Mouse (Mus musculus): ENCODE measurements around the gene Trak1.
A peak's percentile ranks its signal among the peaks of the same experiment; 100 is the strongest.

Trak1 gene

GRCm38 (mm10) chr9:121297171-121298064 is at the start of gene Trak1:
Gene Trak1 (plus strand): TSS chr9:121297502.
- DNase-seq (ENCODE audit: low spot score in 2 of 2) = no peak

- DNase-seq (ENCODE audit: low spot score in 2 of 2) = peak; percentile 53 to 63
These were observed 49.1 kb upstream of the Trak1 start for GRCm38 (mm10) chr9:121247956-121248775.

- no peak for DNase-seq (ENCODE audit: low spot score in 2 of 2)
These were observed 47.5 kb upstream of the Trak1 start for GRCm38 (mm10) chr9:121249805-121250204.

GRCm38 (mm10) chr9:121250854-121251253 is 46.4 kb upstream of the Trak1 start:
- DNase-seq (ENCODE audit: low spot score in 2 of 2) = no peak

GRCm38 (mm10) chr9:121253983-121254382 is 43.3 kb upstream of the Trak1 start:
- DNase-seq (ENCODE audit: low spot score in 2 of 2) = no peak

- DNase-seq (ENCODE audit: low spot score in 2 of 2) = no peak
These were observed 42.5 kb upstream of the Trak1 start for GRCm38 (mm10) chr9:121254761-121255160.

GRCm38 (mm10) chr9:121257106-121257505 is 40.2 kb upstream of the Trak1 start:
- DNase-seq (ENCODE audit: low spot score in 2 of 2) = no peak

GRCm38 (mm10) chr9:121265307-121265706 is 32.0 kb upstream of the Trak1 start:
- DNase-seq (ENCODE audit: low spot score in 2 of 2) = no peak

GRCm38 (mm10) chr9:121271149-121271548 is 26.2 kb upstream of the Trak1 start:
- no peak for DNase-seq (ENCODE audit: low spot score in 2 of 2)

GRCm38 (mm10) chr9:121271561-121271960 is 25.7 kb upstream of the Trak1 start:
- no peak for DNase-seq (ENCODE audit: low spot score in 2 of 2)

- no peak for DNase-seq (ENCODE audit: low spot score in 2 of 2)
These were observed 20.6 kb upstream of the Trak1 start for GRCm38 (mm10) chr9:121276745-121277117.

GRCm38 (mm10) chr9:121277118-121278060 is 19.9 kb upstream of the Trak1 start, which contains the start of gene Ulk4:
Gene Ulk4 (minus strand): TSS chr9:121277197.
- DNase-seq (ENCODE audit: low spot score in 2 of 2) = peak; percentile 91

GRCm38 (mm10) chr9:121279216-121279615 is 18.1 kb upstream of the Trak1 start:
- DNase-seq (ENCODE audit: low spot score in 2 of 2) = no peak

- DNase-seq (ENCODE audit: low spot score in 2 of 2) = no peak
These were observed 15.4 kb upstream of the Trak1 start for GRCm38 (mm10) chr9:121281891-121282290.

GRCm38 (mm10) chr9:121283620-121284185 is 13.6 kb upstream of the Trak1 start:
- no peak for DNase-seq (ENCODE audit: low spot score in 2 of 2)

GRCm38 (mm10) chr9:121284422-121284821 is 12.9 kb upstream of the Trak1 start:
- no peak for DNase-seq (ENCODE audit: low spot score in 2 of 2)

- peak in 1 of 2 experiments; percentile 46 for DNase-seq (ENCODE audit: low spot score in 2 of 2)
These were observed 11.7 kb upstream of the Trak1 start for GRCm38 (mm10) chr9:121285341-121286324.

GRCm38 (mm10) chr9:121286325-121286901 is 10.9 kb upstream of the Trak1 start:
- no peak for DNase-seq (ENCODE audit: low spot score in 2 of 2)

- no peak for DNase-seq (ENCODE audit: low spot score in 2 of 2)
These were observed 6.0 kb upstream of the Trak1 start for GRCm38 (mm10) chr9:121291275-121291674.

Measured in right cerebral cortex, postnatal 36 days (tissue).